26 mouse cellular contexts compared by ENCODE assay signal in genomic region chrX:22848778-22849177, GRCm38 (mm10).
"Had no signal": no experiment of that assay in that cellular context is flagged by ENCODE, and none has a peak within 500 bp of the region (broad histone marks: within the 10 kb centered on the region; RNA-seq: fewer than 3 reads in every experiment).

No protein-coding gene starts in this region.

- ATAC-seq: inflammation-experienced regulatory T-cells, adult 6 months; intestine, embryonic 15.5 days; intestine, postnatal 0 days; liver, embryonic 12.5 days had no signal

- H3K9ac ChIP-seq: heart, embryonic 13.5 days; heart, embryonic 15.5 days; hindbrain, embryonic 13.5 days; hindbrain, embryonic 15.5 days; intestine, embryonic 15.5 days; limb, embryonic 13.5 days; limb, embryonic 15.5 days; liver, embryonic 12.5 days; liver, embryonic 14.5 days had no signal

- H3K4me1 ChIP-seq: heart, embryonic 13.5 days; heart, embryonic 15.5 days; intestine, embryonic 15.5 days; limb, embryonic 13.5 days; limb, embryonic 15.5 days; liver, embryonic 12.5 days had no signal

- H3K9me3 ChIP-seq: heart, embryonic 13.5 days; heart, embryonic 15.5 days; hindbrain, embryonic 13.5 days; hindbrain, embryonic 15.5 days; intestine, embryonic 15.5 days; limb, embryonic 13.5 days; limb, embryonic 15.5 days; liver, embryonic 12.5 days had no signal

- H3K27ac ChIP-seq: heart, adult 2 months; heart, embryonic 13.5 days; heart, embryonic 15.5 days; intestine, embryonic 15.5 days; layer of hippocampus, adult 2 months; left cerebral cortex, adult 2 months; limb, embryonic 13.5 days; limb, embryonic 15.5 days; liver, embryonic 12.5 days; liver, embryonic 14.5 days had no signal

- H3K4me3 ChIP-seq: heart, adult 2 months; heart, embryonic 13.5 days; heart, embryonic 15.5 days; hindbrain, embryonic 13.5 days; hindbrain, embryonic 15.5 days; intestine, embryonic 15.5 days; layer of hippocampus, adult 2 months; left cerebral cortex, adult 2 months; limb, embryonic 13.5 days; limb, embryonic 15.5 days; liver, embryonic 12.5 days had no signal

- H3K27me3 ChIP-seq: heart, embryonic 13.5 days; heart, embryonic 15.5 days; hindbrain, embryonic 13.5 days; hindbrain, embryonic 15.5 days; intestine, embryonic 15.5 days; limb, embryonic 13.5 days; limb, embryonic 15.5 days; liver, embryonic 12.5 days had no signal

- H3K4me2 ChIP-seq: heart, embryonic 11.5 days; heart, embryonic 13.5 days; heart, embryonic 15.5 days; hindbrain, embryonic 13.5 days; hindbrain, embryonic 15.5 days; intestine, embryonic 15.5 days; limb, embryonic 13.5 days; limb, embryonic 15.5 days; liver, embryonic 12.5 days had no signal

- DNase-seq: gastrocnemius, postnatal 14 days; gastrocnemius, postnatal 36 days; heart, adult 11 months; heart, adult 2 months; heart, postnatal 4 days; kidney, adult 18-20 months; kidney, adult 8-10 months; kidney, postnatal 10 days; kidney, postnatal 25 days; kidney, postnatal 4 days; left cerebral cortex, postnatal 4 days; lung, adult 18-20 months had no signal

- H3K36me3 ChIP-seq: heart, embryonic 13.5 days; heart, embryonic 15.5 days; hindbrain, embryonic 13.5 days; hindbrain, embryonic 15.5 days; intestine, embryonic 15.5 days; limb, embryonic 13.5 days; limb, embryonic 15.5 days; liver, embryonic 12.5 days had no signal
